Mouse (Mus musculus) intestine, embryonic 15.5 days (tissue): ENCODE measurements around the gene Tmem53. TPM values are rescaled to one million over a fixed set of nuclear protein-coding genes. Genes with fewer than 3 reads are reported as not detected.

Experiments used
- ATAC-seq: fragments of 200-750 bp; cut with Nextera tagmentation; 2 replicates; pipeline ENCODE4 v1.8.0; 2017; ENCODE audit warnings: moderate TSS enrichment, moderate library complexity
- H3K27ac ChIP-seq: fragments of 300-500 bp; sonication (generic); 2 replicates; pipeline ENCODE4 v1.5.1; 2015; ENCODE audit warnings: mild to moderate bottlenecking, inconsistent platforms
- H3K27me3 ChIP-seq: fragments of 300-500 bp; sonication (generic); replicated peaks from 2 replicates; pipeline ENCODE4 v1.6.1; 2015; ENCODE audit warnings: inconsistent platforms
- H3K36me3 ChIP-seq: fragments of 300-500 bp; sonication (generic); 2 replicates; pipeline ENCODE4 v1.6.1; 2015; ENCODE audit warnings: inconsistent platforms
- H3K4me1 ChIP-seq: fragments of 300-500 bp; sonication (generic); replicated peaks from 2 replicates; pipeline ENCODE4 v1.6.1; 2015; ENCODE audit warnings: inconsistent platforms
- H3K4me2 ChIP-seq: fragments of 300-500 bp; sonication (generic); replicated peaks from 2 replicates; pipeline ENCODE4 v1.6.1; 2015; ENCODE audit warnings: mild to moderate bottlenecking, inconsistent platforms
- H3K4me3 ChIP-seq: fragments of 300-500 bp; sonication (generic); replicated peaks from 2 replicates; pipeline ENCODE4 v1.5.1; 2015; ENCODE audit warnings: inconsistent platforms
- H3K9ac ChIP-seq: fragments of 300-500 bp; sonication (generic); 2 replicates; pipeline ENCODE4 v1.6.1; 2015; ENCODE audit warnings: inconsistent platforms
- H3K9me3 ChIP-seq: fragments of 300-500 bp; sonication (generic); 2 replicates; pipeline ENCODE4 v1.6.1; 2016; ENCODE audit warnings: inconsistent platforms
- WGBS: fragments of 180-500 bp; shearing (Covaris S2); methylation state at CpG from one replicate; pipeline ENCODE4 v1.1.7; 2015; 5-methylcytosine and 5-hydroxymethylcytosine counted together
- polyA plus RNA-seq: library from polyadenylated mRNA; unstranded; fragments of >200 nt; fragmentation: Nextera tagmentation; extraction: Ambion mirVana; gene quantifications from 2 replicates; pipeline ENCODE4 v1.2.1, GENCODE M21; 2015

Tmem53 gene
- polyA plus RNA-seq, 1 experiment from 2014 or later = 9.5 TPM

DNA sequence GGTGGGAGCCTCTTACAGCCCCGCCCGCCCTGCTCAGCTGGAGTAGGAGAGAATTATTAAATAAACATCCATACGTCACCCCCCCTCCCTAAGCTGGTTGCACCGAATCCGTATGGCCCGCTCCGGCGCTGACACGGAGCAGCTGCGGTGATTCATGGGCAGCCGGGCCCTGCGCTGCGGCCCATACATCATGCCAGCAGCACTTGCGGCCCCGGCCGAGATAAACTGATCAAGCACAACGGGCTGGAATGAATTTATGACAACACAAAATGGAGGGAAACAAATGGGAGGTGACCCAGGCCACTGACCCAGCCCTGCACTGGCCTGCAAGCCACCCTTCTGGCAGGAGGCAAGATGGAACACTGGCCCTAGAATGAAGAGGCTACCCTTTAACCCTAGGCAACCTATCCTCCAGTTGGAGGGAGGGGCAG, 24.5 kb downstream of the Tmem53 start:
- H3K4me3 ChIP-seq = no peak overlapping the region
- H3K9ac ChIP-seq = no peak overlapping the region
- H3K4me2 ChIP-seq = no peak overlapping the region
- no peak overlapping the region for H3K27ac ChIP-seq
- H3K4me1 ChIP-seq = peaks cover 32% of the 10 kb centered on the region
- no peaks in the 10 kb centered on the region; the same call in 1 of the 2 replicates for H3K9me3 ChIP-seq
- 55% methylated on average over 17 of the region's 17 CpGs for WGBS
- H3K36me3 ChIP-seq = peaks cover 39% of the 10 kb centered on the region
- H3K27me3 ChIP-seq = no peaks in the 10 kb centered on the region
- ATAC-seq = no peak

DNA sequence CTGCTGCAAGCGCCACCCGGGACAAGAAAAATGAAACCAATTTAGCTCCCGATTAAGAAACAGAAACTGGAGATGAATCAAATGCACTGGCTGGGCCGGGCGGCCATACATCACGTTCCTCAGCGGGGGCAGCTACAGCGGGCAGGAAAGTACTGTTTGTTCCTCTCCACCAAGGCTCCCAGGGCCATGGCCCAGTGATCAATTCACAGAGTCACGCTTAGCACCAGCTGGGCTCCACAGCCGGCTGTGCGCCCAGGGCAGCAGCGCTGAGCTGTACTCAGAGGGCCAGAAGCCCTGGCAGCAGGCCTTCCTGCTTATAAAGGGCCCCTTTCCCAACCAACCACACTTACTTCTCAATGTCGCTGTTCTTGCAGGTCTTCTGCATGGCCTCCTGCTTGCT, 25.3 kb downstream of the Tmem53 start:
- Histone ChIP-seq H3K4me3 (no peak overlapping the region), H3K9ac (no peak overlapping the region), H3K27me3 (no peaks in the 10 kb centered on the region), H3K4me2 (no peak overlapping the region), H3K9me3 (no peaks in the 10 kb centered on the region; the same call in 1 of the 2 replicates), H3K4me1 (peaks cover 29% of the 10 kb centered on the region), H3K36me3 (peaks cover 34% of the 10 kb centered on the region), H3K27ac (no peak overlapping the region)
- WGBS = 81% methylated on average over 13 of the region's 13 CpGs
- ATAC-seq = no peak

DNA sequence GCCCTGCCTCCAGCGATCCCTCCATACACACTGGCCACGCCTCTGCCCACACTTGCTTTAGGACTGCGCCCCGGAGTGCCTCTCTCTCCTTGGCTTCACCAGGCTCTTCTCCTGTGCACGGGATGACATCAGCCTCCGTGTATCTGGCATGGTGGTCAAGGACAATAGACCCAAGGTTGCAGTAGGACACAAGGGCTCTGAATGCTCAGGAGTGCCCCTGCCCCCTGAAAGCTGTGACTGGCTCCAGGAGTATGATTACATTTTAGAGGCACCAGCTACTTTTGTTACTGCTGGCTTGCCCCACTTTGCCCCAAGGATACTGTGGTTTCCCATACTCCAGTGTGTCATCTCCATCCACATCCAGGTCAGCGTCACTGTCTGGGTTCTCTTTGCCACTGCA, 25.9 kb downstream of the Tmem53 start:
- H3K9me3 ChIP-seq = no peaks in the 10 kb centered on the region; the same call in 1 of the 2 replicates
- no peak for ATAC-seq
- H3K27me3 ChIP-seq = no peaks in the 10 kb centered on the region
- H3K36me3 ChIP-seq = peaks cover 30% of the 10 kb centered on the region
- H3K4me2 ChIP-seq = no peak overlapping the region
- 89% methylated on average over 7 of the region's 7 CpGs for WGBS
- H3K9ac ChIP-seq = no peak overlapping the region
- peaks cover 23% of the 10 kb centered on the region for H3K4me1 ChIP-seq
- no peak overlapping the region for H3K27ac ChIP-seq
- no peak overlapping the region for H3K4me3 ChIP-seq

DNA sequence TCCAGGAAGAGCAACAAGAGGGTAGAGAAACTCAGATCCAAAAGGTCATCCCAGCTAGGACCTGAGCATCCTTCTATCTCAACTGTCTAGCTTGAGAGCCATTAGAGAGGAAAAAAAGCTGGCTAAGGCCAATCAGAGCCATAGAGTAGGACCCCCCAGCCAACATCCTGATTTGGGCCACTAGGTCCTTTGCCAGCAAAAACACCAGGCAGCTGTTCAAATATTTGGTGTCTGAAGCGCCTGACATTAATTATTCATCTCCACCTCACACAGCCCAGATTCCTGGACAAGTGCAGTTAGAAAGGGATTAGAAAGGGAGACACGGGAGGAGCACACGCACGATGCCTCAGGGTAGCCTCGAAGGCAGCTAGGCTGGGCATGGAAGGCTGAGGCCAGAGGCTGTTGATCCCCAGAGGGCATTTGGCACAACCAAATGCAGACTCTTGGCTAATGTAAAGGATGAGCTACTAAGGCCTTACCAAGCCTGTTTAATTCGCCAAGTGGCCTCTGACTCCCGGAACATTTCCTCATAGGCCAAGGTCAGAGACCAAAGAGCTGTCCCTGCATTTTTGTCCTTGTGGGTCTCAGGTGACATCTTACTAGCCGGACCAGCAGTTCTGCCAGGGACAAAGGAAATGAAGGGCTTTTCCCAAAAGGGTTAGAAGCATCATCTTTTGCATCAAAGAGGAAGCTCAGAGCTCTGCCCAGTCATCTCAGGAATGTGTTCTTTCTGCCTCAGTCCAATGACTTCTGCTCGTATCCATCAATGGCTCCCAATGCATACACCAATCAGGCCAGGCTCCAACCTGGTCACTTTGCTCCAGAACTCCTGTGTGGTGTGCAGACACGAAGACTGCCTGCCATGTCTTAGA, 26.9 kb downstream of the Tmem53 start:
- Histone ChIP-seq H3K27me3 (no peaks in the 10 kb centered on the region), H3K4me1 (peaks cover 25% of the 10 kb centered on the region), H3K9ac (no peak overlapping the region), H3K4me3 (no peak overlapping the region), H3K36me3 (peaks cover 26% of the 10 kb centered on the region), H3K9me3 (no peaks in the 10 kb centered on the region; the same call in 1 of the 2 replicates), H3K4me2 (no peak overlapping the region), H3K27ac (no peak overlapping the region)
- ATAC-seq = no peak
- 76% methylated on average over 10 of the region's 10 CpGs for WGBS

DNA sequence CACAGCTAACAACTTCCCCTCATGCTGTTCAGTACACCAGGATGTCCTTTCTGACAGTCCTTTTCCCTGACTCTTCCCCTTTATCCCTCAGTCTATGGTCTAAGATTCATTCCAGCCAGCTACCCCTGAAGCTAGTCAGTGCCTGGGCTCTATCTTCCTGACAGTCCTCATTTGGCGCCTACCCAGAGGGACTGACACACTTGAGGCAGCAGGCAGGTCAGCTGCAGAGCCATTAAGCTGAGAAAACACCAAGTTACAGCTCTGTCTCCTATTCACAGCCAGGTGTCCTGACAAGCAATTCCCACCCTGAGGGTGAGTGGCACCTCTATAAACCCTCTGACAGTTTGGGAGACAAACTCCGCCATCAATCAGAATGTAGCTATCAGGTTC, 27.5 kb downstream of the Tmem53 start:
- Histone ChIP-seq H3K4me2 (no peak overlapping the region), H3K4me1 (peaks cover 32% of the 10 kb centered on the region), H3K4me3 (no peak overlapping the region), H3K27me3 (no peaks in the 10 kb centered on the region), H3K9ac (no peak overlapping the region), H3K27ac (no peak overlapping the region), H3K36me3 (peaks cover 22% of the 10 kb centered on the region), H3K9me3 (no peaks in the 10 kb centered on the region; the same call in 1 of the 2 replicates)
- WGBS = 61% methylated on average over 2 of the region's 2 CpGs
- no peak for ATAC-seq

DNA sequence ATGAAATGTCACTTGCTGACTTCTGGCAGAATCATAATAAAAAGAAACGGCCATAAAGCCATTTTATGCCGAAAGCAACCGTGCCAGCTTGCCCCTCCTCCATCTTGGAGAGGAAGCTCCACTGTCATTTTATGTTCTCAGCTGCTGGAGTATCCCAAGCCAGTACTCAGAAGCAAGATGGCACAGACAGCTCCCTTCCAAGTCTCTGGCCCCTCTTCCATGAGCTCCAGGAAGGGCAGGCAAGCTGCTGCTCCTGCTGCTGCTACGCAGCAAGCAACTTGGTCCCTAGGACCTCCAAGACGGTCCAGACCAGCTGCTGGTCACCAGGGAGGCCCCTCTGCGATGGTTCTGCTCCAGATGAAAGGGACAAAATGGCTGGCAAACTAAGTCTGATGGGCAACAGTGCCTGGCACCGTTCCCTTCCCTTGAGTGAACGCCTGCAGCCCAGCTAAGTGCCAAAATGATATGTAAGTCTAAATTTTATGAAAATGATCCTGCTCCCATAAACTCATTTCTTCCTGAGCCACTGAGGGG, 28.7 kb downstream of the Tmem53 start:
- Histone ChIP-seq H3K4me3 (no peak overlapping the region), H3K36me3 (peaks cover 19% of the 10 kb centered on the region), H3K9ac (no peak overlapping the region), H3K4me1 (peaks cover 44% of the 10 kb centered on the region), H3K27ac (no peak overlapping the region), H3K4me2 (no peak overlapping the region), H3K27me3 (no peaks in the 10 kb centered on the region), H3K9me3 (no peaks in the 10 kb centered on the region)
- 84% methylated on average over 8 of the region's 8 CpGs for WGBS
- ATAC-seq = no peak

DNA sequence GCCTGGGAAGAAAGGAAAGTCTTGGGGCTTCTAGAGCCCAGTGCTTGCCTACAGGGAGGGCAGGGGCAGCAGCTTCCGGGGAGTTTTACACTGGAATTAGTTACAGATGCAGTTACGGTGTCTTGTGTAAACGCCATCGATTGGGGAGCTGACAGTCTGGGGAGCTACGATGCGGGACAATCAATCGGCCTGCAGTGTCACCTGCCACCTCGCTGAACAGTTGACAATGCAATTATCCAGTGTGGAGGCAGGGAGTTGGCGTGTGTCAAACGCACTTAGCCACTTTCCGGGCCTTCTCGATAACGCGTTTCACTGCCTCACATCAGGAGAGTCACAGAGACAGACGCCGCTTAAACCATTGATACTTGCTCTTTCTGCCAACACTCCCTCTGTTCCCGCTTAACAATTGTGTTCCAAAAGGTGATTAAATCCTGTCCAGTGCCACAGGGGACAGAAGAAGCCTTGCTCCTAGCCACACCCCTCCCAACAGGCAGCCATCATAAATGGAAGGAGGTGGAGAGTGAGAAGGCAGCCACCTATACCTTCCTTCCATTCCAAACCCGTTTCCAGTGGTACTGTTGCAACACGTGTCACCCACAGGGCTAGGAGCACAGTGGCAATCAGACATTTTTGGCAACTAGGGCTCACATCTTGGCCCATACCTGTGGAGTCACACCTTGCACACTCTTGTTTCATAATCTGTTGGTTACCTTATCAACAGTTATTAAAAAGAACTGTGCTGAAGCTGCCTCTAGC, 29.5 kb downstream of the Tmem53 start:
- no peak overlapping the region for H3K9ac ChIP-seq
- 61% methylated on average over 19 of the region's 19 CpGs for WGBS
- no peak overlapping the region for H3K4me3 ChIP-seq
- H3K27me3 ChIP-seq = no peaks in the 10 kb centered on the region
- H3K27ac ChIP-seq = no peak overlapping the region
- H3K4me2 ChIP-seq = no peak overlapping the region
- peaks cover 22% of the 10 kb centered on the region for H3K36me3 ChIP-seq
- peaks cover 41% of the 10 kb centered on the region for H3K4me1 ChIP-seq
- ATAC-seq = no peak
- no peaks in the 10 kb centered on the region for H3K9me3 ChIP-seq

DNA sequence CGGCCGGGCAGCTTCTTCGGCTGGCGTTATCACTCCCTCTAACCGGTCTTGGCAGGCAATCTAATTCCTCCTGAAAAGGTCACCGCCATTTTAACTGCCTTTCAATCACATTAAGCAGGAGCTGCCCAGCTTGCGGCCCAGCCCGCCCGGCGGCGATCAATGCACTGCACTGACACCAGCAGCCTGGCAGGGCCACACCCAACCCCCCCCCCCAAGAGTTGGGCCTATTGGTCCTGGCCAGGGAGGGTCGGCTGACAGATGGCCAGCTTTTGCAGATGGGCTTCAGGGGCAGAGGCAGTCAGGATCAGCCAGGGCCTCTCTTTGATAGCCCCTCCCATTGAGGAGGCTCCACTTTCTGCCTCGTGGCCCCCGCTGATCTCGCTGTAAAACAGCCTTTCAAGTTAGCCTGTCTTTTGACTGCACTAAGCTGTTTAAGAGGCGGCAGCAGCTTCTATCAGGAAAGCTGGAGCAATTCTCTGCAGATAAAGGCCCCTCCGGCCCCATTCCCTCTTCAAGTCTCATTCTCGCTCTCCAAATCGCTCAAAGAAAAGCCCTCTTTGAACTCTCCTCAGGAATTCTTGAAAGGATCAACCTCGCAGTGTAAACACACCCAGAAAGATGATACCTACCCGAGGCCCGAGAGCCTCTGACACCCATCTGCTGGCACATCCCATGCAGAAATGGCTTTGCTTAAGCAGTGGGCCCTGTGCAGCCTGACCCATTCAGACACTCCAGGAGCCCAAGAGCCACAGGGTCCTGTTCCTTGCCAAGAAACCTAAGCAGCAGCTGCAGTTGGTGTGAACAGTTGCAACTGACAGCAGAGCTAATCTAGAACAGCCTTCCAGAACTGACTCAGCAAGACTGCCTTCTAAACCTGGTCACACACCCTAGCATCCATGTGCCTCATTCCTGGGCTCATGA, 31.8 kb downstream of the Tmem53 start:
- Histone ChIP-seq H3K9ac (no peak overlapping the region), H3K27me3 (no peaks in the 10 kb centered on the region), H3K4me3 (no peak overlapping the region), H3K27ac (peak overlapping the region; percentile 24; the same call in 1 of the 2 replicates), H3K4me1 (peaks cover 43% of the 10 kb centered on the region), H3K36me3 (peaks cover 18% of the 10 kb centered on the region), H3K4me2 (peak overlapping the region; percentile 6; the same call in 1 of the 2 replicates), H3K9me3 (no peaks in the 10 kb centered on the region)
- WGBS = 26% methylated on average over 22 of the region's 22 CpGs
- ATAC-seq = peak; percentile 78

DNA sequence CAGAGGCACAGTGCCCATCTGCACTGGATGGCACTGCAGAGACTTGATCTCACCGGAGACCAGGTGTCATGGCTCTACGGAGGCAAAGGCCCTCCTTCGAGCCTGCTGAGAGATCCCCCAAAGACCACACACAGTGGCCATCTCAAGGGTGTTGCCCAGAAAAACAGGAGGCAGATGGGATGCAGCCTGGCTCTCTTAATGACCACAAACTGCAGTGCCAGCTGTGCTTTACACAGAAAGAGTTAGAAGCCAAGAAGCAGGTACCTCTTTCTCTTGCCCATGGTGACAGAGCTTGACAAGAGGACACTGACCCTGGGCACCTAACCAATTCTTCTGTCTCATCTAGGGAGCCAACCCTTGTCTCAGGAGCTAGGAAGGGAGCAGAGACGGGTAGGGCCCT, 32.6 kb downstream of the Tmem53 start:
- no peak overlapping the region for H3K4me3 ChIP-seq
- no peak overlapping the region for H3K9ac ChIP-seq
- peaks cover 18% of the 10 kb centered on the region for H3K36me3 ChIP-seq
- H3K4me1 ChIP-seq = peaks cover 43% of the 10 kb centered on the region
- 52% methylated on average over 4 of the region's 4 CpGs for WGBS
- no peaks in the 10 kb centered on the region for H3K27me3 ChIP-seq
- H3K27ac ChIP-seq = no peak overlapping the region
- no peak overlapping the region for H3K4me2 ChIP-seq
- ATAC-seq = no peak
- H3K9me3 ChIP-seq = no peaks in the 10 kb centered on the region

DNA sequence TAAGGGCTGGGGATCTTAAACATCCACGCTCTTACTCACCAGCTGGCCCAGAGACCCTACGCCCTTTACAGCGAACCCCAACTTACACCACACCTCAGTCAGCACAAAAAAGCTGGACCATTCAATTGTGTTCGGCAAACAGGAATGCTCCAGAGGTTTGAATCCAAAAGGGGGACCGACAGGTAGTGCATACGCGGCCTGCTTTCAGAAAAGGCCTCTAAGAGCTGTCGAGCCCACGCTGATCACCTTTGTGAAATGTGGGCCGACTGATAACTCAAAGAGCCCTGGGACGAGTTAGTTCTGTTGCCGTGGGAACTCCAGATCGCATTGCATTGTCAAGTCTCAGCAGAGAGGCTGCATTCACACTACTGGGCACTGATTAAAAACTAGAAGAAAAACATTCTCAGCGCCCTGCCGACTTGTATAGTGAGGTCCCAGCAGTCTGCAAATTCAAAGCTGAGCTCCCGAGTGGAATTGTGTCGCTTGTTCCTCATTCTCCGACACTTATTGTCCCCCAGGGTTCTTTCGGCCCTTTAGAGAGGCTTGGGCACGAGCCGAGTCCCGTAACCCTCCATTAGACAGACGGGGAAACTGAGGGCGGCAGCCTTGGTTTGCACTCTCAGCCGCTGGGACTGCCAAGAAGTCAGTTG, 36.7 kb downstream of the Tmem53 start:
- ATAC-seq = no peak

More for the DNA sequence above, 36.7 kb downstream of the Tmem53 start:
- Histone ChIP-seq H3K9ac (peak overlapping the region; percentile 69), H3K4me3 (peak overlapping the region; percentile 86), H3K36me3 (peaks cover 18% of the 10 kb centered on the region), H3K27me3 (no peaks in the 10 kb centered on the region), H3K9me3 (no peaks in the 10 kb centered on the region), H3K4me1 (peaks cover 41% of the 10 kb centered on the region), H3K4me2 (peak overlapping the region; percentile 67), H3K27ac (peak overlapping the region; percentile 97)
- WGBS = 23% methylated on average over 25 of the region's 25 CpGs
